Mouse (Mus musculus) cerebellum, adult 8-10 months (tissue): Measurements from ENCODE around the gene Lrch4.

Experiments
- DNase-seq: peaks from one replicate; pipeline ENCODE4 v3.0.0; 2022

Lrch4 gene

DNA sequence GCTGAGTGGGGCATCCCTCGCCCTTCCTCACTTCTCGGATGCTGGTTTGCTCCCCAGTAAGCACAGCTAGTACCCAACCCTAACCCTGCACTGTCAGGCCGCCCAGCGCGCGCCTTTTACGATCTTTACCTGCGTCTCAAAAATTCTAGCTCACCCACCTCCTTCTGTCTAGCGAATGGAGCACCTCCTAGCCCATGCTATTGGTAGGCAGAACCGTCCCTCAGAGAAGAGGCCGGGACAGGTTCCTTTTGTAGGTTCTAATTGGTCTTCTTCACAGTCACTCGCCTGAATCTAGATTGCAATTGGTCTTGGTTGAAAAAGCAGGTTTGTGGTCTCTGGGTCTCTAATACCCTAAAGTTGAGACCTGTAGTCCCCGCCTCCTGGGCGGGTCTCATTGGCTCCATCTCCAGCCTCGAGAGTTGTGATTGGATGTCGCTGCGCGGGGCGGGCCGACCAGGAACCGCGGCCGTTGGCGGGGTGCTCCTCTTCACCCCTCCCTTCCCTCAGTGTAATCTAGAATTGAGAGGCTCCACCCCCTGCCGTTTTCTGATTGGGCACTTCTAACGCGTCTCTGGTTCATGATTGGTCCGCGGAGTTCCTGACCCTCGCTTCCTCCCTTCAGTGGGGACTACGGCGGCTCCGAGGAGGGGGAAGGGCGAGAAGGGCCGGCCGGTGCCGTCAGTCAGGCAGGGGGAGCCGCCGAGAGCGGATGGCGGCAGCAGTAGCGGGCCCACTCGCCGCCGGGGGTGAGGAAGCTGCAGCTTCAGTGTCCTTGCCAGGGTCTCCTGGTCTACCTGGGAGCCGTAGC lies at the start of gene Lrch4, which contains the start of the genes Fbxo24 and Gm20605:
TSS of gene Lrch4 (plus strand) at position 624 of the 808 bp plus-strand sequence.
TSS of gene Fbxo24 (minus strand) at position 505 of the 808 bp plus-strand sequence.
TSS of gene Gm20605 (plus strand) at position 678 of the 808 bp plus-strand sequence.
- DNase-seq = peak; percentile 98

DNA sequence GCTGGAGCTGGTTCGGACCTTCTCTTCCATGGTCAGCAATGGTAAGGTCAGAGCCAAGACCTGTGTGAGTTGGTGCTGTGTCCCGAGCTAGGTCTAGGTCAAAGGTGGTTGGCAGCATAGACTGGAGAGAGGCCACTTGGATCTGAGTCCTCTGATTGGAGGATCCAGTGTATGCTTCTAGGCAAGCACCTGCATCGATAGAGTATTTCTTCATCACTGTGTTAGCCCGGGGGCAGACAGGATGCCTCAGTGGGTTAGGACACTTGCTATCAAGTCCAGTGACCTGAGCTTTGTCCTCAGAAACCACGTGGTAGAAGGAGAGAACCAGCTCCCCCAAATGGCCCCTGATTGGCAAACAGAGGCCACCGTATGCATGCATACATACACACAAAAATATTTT lies 48.7 kb upstream of the Lrch4 start:
- no peak for DNase-seq

DNA sequence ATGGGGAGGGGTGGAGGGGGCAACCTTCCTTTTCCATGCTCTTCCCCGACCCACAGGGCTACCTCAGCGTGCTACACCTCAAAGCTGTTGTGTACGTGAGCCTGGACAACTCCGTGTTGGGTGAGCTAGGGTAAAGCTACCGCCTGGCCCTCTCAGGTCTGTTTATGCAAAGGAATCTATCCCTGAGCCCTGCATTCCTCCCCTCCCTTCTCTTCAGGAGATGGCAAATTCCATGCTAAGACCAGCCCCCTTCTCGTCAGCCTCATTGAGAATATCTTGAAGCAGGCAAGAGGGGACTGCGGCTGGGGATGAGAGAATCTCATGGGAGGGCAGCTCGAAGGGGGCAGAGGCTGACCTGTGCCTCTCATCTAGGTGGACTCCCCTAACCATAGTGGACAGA lies 46.2 kb upstream of the Lrch4 start:
- no peak for DNase-seq

DNA sequence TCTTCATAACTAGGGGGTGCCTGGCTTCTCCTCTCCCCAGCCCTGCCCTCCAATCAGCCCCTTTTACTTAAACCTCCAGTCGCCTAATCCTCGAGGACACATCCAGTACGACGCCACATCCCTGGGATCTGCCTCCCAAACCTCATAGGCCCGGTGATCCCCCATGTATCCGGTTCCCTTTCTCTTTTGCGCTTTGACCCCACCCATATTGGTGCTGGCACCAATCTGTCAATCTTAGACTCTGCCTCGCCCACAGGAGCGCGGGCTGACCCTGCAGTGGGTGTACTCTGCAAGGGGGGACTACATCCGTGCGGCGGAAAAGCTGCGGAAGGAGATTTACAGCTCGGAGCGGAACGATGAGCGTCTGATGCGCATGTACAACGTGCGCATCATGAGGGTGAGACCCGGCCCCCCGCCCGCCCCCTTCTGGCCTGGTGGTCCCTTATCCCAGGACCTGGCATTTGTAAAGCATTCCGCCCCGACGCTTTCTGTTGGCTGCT lies 45.2 kb upstream of the Lrch4 start:
- DNase-seq = no peak

DNA sequence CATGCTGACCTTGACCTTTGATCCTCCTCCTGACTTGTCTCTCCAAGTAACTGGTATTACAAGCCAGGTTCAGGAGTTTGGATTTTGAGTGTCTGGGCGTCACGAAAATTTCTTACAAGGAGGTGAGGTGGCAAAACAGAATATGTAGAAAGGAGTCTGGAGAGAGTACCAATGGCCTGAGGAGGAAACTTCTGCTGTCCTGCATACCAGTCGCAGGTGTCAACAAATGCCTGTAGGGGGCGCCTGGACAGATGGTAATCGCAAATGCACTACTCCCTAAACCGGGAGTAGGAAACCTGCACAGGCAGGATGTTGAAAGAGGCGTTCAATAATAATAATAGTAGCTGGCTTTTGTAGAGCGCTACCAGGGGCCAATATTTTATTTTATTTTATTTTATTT lies 43.9 kb upstream of the Lrch4 start:
- peak; percentile 75 for DNase-seq

DNA sequence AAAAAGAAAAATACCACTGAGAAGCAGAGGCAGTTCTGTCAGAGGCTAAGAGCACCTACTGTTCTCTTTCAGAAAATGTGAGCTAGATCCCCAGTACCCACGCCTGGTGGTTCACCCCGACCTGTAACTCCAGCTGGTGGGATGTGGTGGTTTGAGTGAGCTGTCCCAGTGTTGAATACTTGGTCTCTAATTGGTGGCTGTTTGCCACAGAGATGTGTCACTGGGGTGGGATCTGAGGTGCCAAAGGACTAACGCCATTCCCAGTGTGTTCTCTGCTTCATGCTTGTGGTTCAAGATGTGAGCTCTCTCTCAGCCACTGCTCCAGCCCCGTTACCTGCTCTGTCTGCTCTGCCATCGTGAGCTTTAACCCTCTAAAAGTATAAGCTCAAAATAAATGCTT lies 38.4 kb upstream of the Lrch4 start:
- no peak for DNase-seq

DNA sequence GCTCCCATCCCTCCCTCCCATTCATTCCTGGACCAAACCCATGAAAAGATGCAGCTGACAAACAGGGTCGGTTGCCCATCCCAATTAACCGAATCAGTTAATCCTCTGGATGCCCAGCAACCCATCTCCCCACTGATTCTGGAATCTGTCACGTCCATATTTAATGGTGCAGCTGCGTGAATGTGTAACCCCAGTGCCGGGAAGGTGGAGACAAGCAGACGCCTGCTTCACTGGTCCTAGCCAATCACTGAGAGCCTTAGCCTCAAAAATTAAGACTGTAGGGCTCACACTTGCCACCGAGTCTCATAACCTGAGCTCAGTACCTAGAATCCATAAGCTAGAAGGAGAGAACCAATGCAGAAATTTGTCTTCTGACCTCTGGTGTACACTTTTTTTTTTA lies 33.0 kb upstream of the Lrch4 start:
- no peak for DNase-seq

DNA sequence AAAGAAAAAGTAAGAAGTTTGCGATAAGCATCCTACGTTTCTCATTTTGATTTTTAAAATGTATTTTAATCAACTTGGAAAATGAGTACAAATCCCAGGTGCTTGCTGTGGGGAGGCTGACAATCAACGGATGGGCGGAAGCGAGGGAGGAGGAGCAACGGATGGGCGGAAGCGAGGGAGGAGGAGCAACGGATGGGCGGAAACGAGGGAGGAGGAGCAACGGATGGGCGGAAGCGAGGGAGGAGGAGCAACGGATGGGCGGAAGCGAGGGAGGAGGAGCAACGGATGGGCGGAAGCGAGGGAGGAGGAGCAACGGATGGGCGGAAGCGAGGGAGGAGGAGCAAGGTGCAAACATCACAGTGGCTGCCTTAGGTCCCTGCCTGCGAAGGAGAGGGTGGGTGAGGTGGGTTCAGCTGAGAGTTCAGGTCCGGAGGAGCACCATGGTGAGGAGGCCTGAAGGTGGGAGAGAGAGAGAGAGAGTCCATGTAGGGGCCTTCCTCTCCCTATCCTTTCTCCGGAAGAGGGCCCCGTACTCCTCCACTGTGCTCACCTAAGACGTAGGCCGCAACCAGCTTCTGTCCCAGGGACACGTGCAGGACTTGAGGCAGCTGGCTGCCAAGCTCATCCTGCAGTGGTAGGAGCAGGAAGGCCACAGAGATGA lies 32.2 kb upstream of the Lrch4 start:
- DNase-seq = no peak

DNA sequence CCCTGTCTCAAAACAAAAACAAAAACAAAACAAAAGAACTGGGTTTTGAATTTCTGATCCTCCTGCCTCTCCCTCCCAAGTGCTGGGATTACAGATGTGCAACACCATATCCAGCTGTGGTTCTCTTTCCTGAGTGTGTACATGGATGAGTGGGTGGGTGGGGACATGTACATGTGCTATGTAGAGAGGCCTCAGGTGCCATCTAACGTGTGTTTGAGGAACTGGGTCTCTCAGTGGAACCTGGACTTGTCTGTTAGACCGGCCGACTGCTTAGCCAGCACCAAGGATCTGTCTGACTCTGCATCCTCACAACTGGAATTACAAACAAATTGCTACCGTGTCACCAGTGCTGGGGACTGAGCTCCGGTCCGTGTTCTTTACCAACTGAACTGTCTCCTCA lies 31.3 kb upstream of the Lrch4 start:
- no peak for DNase-seq

DNA sequence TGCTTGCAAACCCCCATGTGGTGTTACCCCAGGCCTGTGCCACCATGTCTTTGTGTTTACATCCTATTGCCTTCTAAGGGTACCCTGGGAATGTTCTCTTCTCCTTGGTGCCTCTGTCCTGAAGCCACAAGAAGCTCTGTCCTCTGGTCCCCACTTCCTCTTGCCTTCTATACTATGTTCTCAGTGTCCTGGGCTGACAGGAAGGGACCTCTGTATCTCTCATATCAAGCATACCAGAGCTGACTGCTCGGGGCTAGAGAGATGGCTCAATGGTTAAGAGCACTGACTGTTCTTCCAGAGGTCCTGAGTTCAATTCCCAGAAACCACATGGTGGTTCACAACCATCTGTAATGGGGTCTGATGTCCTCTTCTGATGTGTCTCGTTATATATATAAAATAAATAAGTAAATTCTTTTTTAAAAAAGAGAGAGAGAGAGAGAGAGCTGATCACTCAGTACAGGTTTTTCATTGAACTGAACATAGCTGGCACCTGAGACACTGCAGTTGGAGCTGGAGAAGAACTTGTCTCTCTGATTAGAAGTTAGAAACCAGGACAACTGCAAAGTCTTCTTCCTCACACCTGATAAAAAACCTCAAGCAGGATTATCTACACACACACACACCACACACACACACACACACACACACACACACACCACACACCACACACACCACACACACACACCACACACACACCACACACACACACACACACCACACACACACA lies 30.7 kb upstream of the Lrch4 start:
- no peak for DNase-seq

DNA sequence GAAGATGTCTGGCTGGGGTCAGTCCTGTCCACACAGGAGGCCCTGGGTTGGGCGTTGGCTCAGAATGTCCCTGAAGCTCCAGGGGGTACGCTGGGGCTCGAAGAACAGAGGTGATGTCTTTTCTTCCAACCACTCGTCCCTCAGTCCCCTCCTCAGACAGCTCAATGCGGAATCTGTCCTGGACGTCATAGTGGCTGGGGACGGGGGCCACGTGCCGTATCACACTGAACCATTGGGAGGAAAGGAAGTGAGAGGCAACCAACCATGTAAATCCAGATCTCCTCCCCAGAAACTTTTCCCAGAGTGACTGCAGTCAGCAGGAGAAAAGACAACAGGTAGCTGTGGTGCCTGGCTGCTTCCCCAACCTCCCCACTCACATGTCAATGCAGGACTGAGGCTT lies 29.3 kb upstream of the Lrch4 start:
- DNase-seq = no peak

DNA sequence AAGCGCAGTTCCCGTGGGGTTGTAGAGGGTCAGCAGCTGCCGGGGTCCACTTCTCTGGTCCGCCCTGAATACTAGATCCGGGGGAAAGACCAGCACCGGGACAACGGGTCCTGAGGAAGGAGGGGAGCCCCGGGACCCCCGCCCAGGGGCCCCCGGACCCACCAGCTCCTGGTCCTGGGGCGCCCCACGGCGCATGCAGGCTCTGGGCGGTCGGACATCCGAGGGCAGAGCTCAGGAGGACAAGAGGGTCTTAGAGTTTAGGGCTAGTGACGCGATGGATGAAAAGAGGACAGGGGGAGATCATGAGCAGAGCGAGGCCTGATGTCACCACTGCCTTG lies 28.7 kb upstream of the Lrch4 start:
- DNase-seq = no peak

DNA sequence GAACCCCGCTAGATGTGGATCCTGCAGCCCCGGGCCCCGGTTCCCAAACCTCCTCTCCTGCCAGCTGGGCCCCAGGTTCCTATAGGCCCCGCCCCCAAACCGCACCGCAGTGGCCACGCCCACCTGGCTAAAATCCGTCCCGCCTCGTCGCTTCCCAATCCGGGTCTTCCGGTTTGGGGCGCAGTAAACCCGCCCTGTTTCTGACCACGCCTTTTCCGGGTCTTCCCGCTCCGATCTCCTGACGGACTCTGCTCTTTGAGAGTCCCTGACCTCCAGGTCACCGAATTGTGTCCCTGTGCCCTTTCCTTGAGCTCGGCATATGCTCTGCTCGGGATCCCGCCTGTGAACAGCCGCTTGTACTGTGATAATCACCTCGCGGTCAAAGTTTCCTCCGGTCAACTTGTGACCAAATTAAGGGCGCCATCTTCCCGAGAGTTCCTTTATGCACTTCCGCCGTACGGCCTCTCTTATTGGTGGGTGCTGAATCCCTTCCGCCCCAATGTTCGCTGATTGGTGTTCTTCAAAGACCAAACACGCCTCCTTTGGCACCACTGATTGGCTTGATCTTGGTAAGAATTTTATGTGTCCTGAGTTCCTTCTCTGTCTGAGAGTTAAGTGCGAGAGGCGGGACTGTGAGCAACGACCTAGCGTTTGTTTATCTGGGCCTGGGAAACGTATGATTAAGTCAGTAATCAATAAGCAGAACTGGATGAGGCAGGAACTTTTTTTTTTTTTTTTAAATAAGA lies 28.1 kb upstream of the Lrch4 start, which contains the start of gene Mospd3:
TSS of gene Mospd3 (minus strand) at position 440 of the 746 bp plus-strand sequence.
- DNase-seq = peak; percentile 96

DNA sequence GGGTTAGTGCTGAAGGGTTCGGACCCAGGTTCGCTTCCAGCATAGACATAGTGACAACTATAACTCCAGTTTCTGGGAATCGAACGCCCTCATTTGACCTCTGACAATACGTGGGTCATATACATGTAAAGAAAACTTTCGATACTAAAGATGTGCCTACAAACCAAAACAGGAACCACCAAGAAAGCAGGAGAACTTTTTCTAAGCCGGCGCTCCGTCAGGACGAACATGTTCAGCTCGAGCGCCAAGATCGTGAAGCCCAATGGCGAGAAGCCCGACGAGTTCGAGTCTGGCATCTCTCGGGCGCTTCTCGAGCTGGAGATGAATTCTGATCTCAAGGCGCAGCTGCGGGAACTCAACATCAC lies 27.6 kb upstream of the Lrch4 start:
- DNase-seq = no peak

DNA sequence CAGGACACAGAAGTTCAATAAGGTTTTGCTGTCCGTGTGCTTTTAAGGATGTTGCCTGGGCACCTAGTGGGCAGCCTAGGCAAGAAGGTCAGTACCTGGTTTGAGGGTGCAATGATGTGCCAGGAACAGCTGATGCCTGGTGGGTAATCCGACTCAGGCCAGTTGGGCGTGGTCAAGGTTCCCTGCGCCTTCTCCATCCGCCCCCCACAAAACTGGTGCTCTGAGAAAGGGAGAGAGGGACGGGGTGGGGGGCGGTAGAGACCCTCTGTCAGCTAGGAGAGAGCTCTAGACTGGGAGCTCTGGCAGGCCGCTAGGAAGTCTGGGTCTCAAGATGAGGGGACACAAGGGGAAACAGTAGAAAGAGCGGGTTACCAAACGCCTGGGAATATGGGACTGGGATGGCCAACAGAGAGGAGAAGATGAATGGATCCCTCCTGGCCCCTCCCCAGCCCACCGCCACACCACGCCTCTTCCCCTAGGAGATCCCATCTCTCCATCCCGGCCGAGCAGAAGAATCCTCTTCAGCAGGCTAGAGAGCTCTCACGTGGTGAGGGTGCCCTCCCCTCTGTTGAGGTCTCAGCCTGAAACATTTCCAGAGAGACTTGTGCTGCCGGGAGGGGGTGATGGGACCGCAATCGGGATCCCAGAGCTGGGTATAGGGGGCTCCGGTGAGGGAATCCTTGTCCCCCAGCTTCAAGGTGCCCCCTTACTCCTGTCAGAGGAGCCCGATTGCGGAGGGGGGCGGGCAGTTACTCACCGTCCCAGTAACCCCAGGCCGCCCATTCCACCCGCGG lies 20.9 kb upstream of the Lrch4 start:
- DNase-seq = no peak

DNA sequence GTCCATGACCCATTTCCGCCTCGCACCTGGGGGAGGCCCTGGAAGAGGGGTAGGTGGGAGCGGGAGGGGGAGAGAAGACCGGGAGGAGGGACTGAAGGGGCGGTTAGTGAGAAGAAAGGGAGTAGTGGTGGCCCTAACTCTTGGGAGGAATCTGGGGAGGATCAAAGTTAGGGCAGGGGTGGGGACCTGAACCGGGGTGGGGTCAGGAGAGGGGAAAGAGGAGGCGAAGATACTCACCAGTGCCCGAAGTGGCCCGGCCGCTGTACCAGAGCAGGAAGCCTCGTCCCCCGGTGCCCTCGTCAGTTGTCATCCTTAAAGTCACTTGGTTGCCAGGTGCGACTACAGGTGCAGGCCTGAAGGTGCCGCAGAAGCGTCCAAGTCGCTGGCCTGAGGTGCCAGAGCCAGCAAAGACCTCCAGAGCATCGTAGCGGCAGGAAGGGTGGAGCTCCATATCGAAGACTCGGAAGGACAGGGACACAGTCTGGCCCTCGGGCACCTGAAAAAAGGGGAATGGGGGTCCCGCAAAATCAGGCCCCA lies 20.2 kb upstream of the Lrch4 start:
- DNase-seq = no peak

DNA sequence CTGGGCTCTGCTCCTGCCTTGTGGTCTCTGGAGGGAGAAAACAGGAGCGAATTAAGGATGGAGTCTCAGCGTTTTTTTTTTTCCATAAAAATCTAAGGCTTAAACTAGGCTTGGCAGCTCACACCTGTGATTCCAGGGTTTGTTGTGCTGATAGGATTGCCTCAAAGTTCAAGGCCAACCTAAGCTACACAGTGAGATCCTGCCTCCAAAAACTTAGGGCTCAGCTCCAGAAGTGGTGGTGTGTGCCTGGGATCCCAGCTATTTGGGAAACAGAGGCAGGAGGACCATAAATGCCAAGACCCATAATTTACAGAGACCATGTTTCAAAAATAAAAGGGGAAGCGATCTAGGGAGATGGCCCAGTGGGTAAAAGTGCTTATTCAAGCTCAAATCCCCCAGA lies 19.6 kb upstream of the Lrch4 start:
- DNase-seq = no peak

DNA sequence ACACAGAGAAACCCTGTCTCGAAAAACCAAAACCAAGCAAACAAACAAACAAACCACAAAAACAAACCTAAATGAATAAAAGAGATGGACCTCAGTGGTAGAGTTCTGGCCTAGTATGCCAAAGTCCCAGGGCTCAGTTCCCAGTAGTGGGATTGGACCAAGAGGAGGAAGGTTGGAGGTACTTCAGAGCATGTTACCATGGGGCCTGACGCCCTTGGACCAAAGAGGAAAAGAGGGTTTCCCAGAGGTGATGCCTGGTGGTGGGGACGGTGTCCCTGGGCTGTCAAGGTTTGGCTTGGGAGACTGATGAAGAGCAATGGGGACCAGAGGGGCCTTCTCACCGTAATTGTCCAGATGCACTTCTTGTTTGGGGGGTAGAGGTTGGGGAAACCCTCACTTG lies 18.9 kb upstream of the Lrch4 start:
- no peak for DNase-seq

DNA sequence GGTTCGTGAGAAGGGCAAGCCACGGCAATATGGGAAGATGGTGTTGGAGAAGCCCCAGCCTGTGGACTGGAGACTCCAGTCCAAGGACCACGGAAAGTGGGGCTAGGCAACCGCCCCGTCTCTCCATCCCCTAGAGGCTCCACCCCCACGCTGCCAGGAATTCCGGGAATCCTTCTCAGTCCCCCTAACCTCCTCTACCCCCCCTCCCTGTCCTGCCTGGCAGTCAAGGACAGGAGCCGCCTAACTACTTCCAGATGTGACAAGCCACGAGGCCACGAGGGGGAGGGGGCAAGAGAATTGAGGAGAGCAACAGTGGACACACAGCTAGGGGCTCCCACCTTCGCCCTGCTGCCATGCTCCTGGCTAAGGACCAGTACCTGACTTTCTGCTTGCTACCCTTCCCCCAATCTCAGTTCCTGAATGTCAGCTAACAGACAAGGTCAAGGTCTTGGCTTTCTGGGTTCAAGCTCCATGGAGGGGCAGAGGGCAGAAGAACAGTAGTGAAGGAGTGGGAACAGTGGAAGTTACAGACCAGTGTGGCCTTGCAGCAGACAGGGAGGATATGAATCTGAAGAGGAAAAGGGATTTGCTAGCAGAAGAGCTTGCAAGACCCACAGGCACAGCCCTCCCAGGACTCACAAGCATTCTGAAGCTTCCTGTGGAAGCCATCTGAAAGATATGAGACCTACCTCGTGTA lies 18.2 kb upstream of the Lrch4 start:
- no peak for DNase-seq

DNA sequence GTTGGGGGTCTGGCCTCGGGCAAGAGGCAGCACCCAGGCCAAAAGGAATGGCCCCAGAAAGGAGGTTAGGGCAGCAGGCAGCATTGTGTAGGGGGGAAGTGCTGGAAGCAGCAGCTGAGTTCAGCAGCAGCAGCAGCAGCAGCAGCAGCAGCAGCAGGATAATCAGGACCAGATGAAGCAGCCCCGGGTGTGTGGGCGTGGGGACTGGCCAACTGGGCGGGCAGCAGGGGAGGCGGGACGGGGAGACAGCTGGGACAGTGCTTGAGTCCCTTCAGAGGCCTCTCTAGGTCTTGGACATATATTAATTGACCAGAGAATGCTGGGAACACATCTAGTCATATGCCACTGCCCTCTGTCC lies 17.7 kb upstream of the Lrch4 start:
- DNase-seq = no peak

DNA sequence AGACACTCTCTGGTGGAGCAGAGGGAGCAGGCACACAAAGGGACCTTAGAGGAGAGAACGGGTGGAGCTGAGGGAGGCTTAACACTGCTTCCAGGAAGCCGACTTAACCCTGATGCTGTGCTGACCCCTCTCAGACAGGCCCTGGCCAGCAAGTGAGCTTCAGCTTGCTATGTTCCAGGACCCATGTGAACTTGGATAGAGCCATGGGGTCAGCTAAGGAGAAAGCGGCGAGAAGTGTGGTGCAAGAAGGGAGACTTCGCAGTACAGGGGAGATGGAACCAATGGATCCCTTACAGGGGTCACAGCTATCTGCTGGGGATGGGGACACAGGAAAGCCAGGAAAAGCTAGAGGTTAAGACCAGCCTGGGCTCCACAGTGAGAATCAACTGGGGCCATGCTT lies 15.8 kb upstream of the Lrch4 start:
- DNase-seq = no peak
